Mouse (Mus musculus) C2C12 (cell line): ENCODE results near the gene Styx. TPM values are rescaled to one million over a fixed set of nuclear protein-coding genes. Genes with fewer than 3 reads are reported as not detected.

Experiments
- H3K27me3 ChIP-seq: one replicate; pipeline ENCODE4 v1.6.1; 2011; ENCODE audit not compliant: control insufficient read depth, insufficient read depth, insufficient read length
- H3K36me3 ChIP-seq: one replicate; pipeline ENCODE4 v1.6.1; 2011; ENCODE audit not compliant: control insufficient read depth, insufficient read depth
- H3K4me3 ChIP-seq: one replicate; pipeline ENCODE4 v1.5.1; 2011; ENCODE audit warnings: mild to moderate bottlenecking, control low read depth; ENCODE audit not compliant: poor library complexity, insufficient read depth, severe bottlenecking
- H3K79me2 ChIP-seq: one replicate; pipeline ENCODE4 v1.6.1; 2011; ENCODE audit not compliant: control insufficient read depth, insufficient read depth
- H3K79me3 ChIP-seq: one replicate; pipeline ENCODE4 v1.6.1; 2011; ENCODE audit warnings: low read depth, control low read depth
- H3ac ChIP-seq: one replicate; pipeline ENCODE3; 2011; ENCODE audit warnings: low read depth; ENCODE audit not compliant: control insufficient read depth, insufficient read length
- CEBPB ChIP-seq: IDR thresholded peaks from one replicate; pipeline ENCODE4 v1.6.1; 2011; ENCODE audit warnings: low read depth, mild to moderate bottlenecking, control low read depth, moderate library complexity
- CTCF ChIP-seq: IDR thresholded peaks from one replicate; pipeline ENCODE4 v1.5.1; 2011; ENCODE audit not compliant: control insufficient read depth, insufficient read depth, insufficient read length
- FOSL1 ChIP-seq: IDR thresholded peaks from one replicate; pipeline ENCODE4 v1.8.0; 2011; ENCODE audit warnings: mild to moderate bottlenecking, low read length; ENCODE audit not compliant: poor library complexity, insufficient read depth, severe bottlenecking
- MAX ChIP-seq: IDR thresholded peaks from one replicate; pipeline ENCODE4 v1.6.1; 2011; ENCODE audit warnings: mild to moderate bottlenecking, control low read depth
- MYOD1 ChIP-seq: IDR thresholded peaks from one replicate; pipeline ENCODE4 v1.6.1; 2011; ENCODE audit warnings: low read depth; ENCODE audit not compliant: control insufficient read depth, insufficient read length
- MYOG ChIP-seq: IDR thresholded peaks from one replicate; pipeline ENCODE4 v1.6.1; 2011; ENCODE audit not compliant: control insufficient read depth, insufficient read length; ENCODE audit errors: extremely low read depth
- USF1 ChIP-seq: IDR thresholded peaks from one replicate; pipeline ENCODE4 v1.6.1; 2011; ENCODE audit warnings: low read depth, mild to moderate bottlenecking, control low read depth, moderate library complexity
- polyA plus RNA-seq: library from polyadenylated mRNA; unstranded; fragments of >200 nt; fragmentation: generic; extraction: Trizol; gene quantifications from one replicate; pipeline ENCODE4 v1.2.1, GENCODE M21; 2012; ENCODE audit warnings: missing spikeins

The Styx gene
- polyA plus RNA-seq, 1 experiment = 6.7 TPM

GRCm38 (mm10) chr14:45455651-45456501 lies 105.0 kb downstream of the Styx start:
- no peak overlapping the region for H3K4me3 ChIP-seq
- H3K79me3 ChIP-seq = no peaks in the 10 kb centered on the region
- TF ChIP-seq MYOG (no peak), FOSL1 (no peak), CEBPB (no peak), MYOD1 (no peak), CTCF (no peak), USF1 (no peak), MAX (no peak)
- no peaks in the 10 kb centered on the region for H3K27me3 ChIP-seq
- peaks cover 35% of the 10 kb centered on the region for H3K36me3 ChIP-seq
- H3ac ChIP-seq = no peak overlapping the region
- H3K79me2 ChIP-seq = no peaks in the 10 kb centered on the region

GRCm38 (mm10) chr14:45456502-45456846 lies 105.6 kb downstream of the Styx start:
- H3K27me3 ChIP-seq = no peaks in the 10 kb centered on the region
- peaks cover 40% of the 10 kb centered on the region for H3K36me3 ChIP-seq
- H3K79me2 ChIP-seq = no peaks in the 10 kb centered on the region
- no peak overlapping the region for H3K4me3 ChIP-seq
- no peak overlapping the region for H3ac ChIP-seq
- no peaks in the 10 kb centered on the region for H3K79me3 ChIP-seq
- TF ChIP-seq MYOD1 (no peak), USF1 (no peak), MYOG (no peak), FOSL1 (no peak), CTCF (no peak), MAX (no peak), CEBPB (no peak)

- Histone ChIP-seq H3ac (no peak overlapping the region), H3K4me3 (no peak overlapping the region), H3K36me3 (peaks cover 45% of the 10 kb centered on the region), H3K79me3 (no peaks in the 10 kb centered on the region), H3K27me3 (no peaks in the 10 kb centered on the region), H3K79me2 (no peaks in the 10 kb centered on the region)
- TF ChIP-seq FOSL1 (no peak), CTCF (no peak), MAX (no peak), MYOG (no peak), MYOD1 (no peak), CEBPB (no peak), USF1 (no peak)
Measured at GRCm38 (mm10) chr14:45457003-45457402, 106.1 kb downstream of the Styx start.

GRCm38 (mm10) chr14:45459877-45460276 lies 109.0 kb downstream of the Styx start:
- H3K36me3 ChIP-seq = peaks cover 73% of the 10 kb centered on the region
- no peak overlapping the region for H3K4me3 ChIP-seq
- TF ChIP-seq FOSL1 (no peak), CEBPB (no peak), MYOD1 (no peak), MYOG (no peak)

GRCm38 (mm10) chr14:45460491-45460890 lies 109.6 kb downstream of the Styx start:
- H3K79me2 ChIP-seq = no peaks in the 10 kb centered on the region
- H3K79me3 ChIP-seq = no peaks in the 10 kb centered on the region
- no peak for TF ChIP-seq USF1
- TF ChIP-seq CEBPB = no peak
- TF ChIP-seq MAX = no peak
- TF ChIP-seq MYOD1 = no peak
- TF ChIP-seq MYOG = no peak
- no peak for TF ChIP-seq CTCF
- TF ChIP-seq FOSL1 = no peak
- H3K27me3 ChIP-seq = no peaks in the 10 kb centered on the region
- peaks cover 76% of the 10 kb centered on the region for H3K36me3 ChIP-seq
- no peak overlapping the region for H3K4me3 ChIP-seq
- no peak overlapping the region for H3ac ChIP-seq

More at GRCm38 (mm10) chr14:45459877-45460276, 109.0 kb downstream of the Styx start:
- Histone ChIP-seq H3K27me3 (no peaks in the 10 kb centered on the region), H3K79me3 (no peaks in the 10 kb centered on the region), H3K79me2 (no peaks in the 10 kb centered on the region), H3ac (no peak overlapping the region)

- Histone ChIP-seq H3K4me3 (no peak overlapping the region), H3K79me2 (no peaks in the 10 kb centered on the region), H3ac (no peak overlapping the region), H3K27me3 (no peaks in the 10 kb centered on the region), H3K79me3 (no peaks in the 10 kb centered on the region), H3K36me3 (peaks cover 79% of the 10 kb centered on the region)
- no peak for TF ChIP-seq USF1
- TF ChIP-seq CEBPB = no peak
- no peak for TF ChIP-seq MYOG
- no peak for TF ChIP-seq MAX
- TF ChIP-seq MYOD1 = no peak
- TF ChIP-seq FOSL1 = no peak
- no peak for TF ChIP-seq CTCF
Measured at GRCm38 (mm10) chr14:45461945-45462344, 111.1 kb downstream of the Styx start.
